Mouse (Mus musculus) brain, embryonic 14.5 days (tissue): ENCODE results near the gene Ak7. TPM values are rescaled to one million over a fixed set of nuclear protein-coding genes. Genes with fewer than 3 reads are reported as not detected.

ENCODE experiments used
- DNase-seq: peaks from one replicate; pipeline ENCODE4 v3.0.0-alpha.2; 2011; ENCODE audit warnings: low read depth
- CTCF ChIP-seq: fragments of 200-500 bp; IDR thresholded peaks from 2 replicates; pipeline ENCODE4 v1.5.1; 2012; ENCODE audit warnings: inconsistent platforms, mild to moderate bottlenecking, moderate library complexity, borderline replicate concordance; ENCODE audit not compliant: insufficient read depth, insufficient read length; ENCODE audit errors: extremely low read depth
- POLR2A ChIP-seq: fragments of 200-500 bp; IDR thresholded peaks from 2 replicates; pipeline ENCODE4 v1.6.1; 2012; ENCODE audit warnings: mild to moderate bottlenecking, inconsistent platforms, borderline replicate concordance; ENCODE audit not compliant: poor library complexity, insufficient read depth, insufficient read length, severe bottlenecking; ENCODE audit errors: extremely low read depth
- polyA plus RNA-seq: library from polyadenylated mRNA; depleted of rRNA; stranded (reverse); fragments of >200 nt; gene quantifications from 2 replicates; pipeline ENCODE4 v1.2.3, GENCODE M21; 2012; rRNA removed

Ak7 gene
- 1.7 and 3.6 TPM in 2 replicates for polyA plus RNA-seq

GRCm38 (mm10) chr12:105705799-105706487, at the start of gene Ak7:
Gene Ak7 (plus strand): TSS chr12:105705976.
- TF ChIP-seq POLR2A (no peak), CTCF (no peak)
- peak; percentile 50 for DNase-seq

- TF ChIP-seq POLR2A = no peak
- no peak for TF ChIP-seq CTCF
- no peak for DNase-seq
Measured at GRCm38 (mm10) chr12:105676274-105676673, 29.5 kb upstream of the Ak7 start.

GRCm38 (mm10) chr12:105678211-105678610, 27.6 kb upstream of the Ak7 start:
- DNase-seq = no peak
- no peak for TF ChIP-seq POLR2A
- no peak for TF ChIP-seq CTCF

- no peak for DNase-seq
- TF ChIP-seq POLR2A (no peak), CTCF (no peak)
Measured at GRCm38 (mm10) chr12:105678762-105679161, 27.0 kb upstream of the Ak7 start.

GRCm38 (mm10) chr12:105683933-105684901, 21.6 kb upstream of the Ak7 start, which contains the start of gene Gskip:
Gene Gskip (plus strand): TSS chr12:105684829.
- no peak for TF ChIP-seq POLR2A
- TF ChIP-seq CTCF = no peak
- DNase-seq = peak; percentile 60

GRCm38 (mm10) chr12:105685001-105685691, 20.6 kb upstream of the Ak7 start, which contains the start of gene Atg2b:
Gene Atg2b (minus strand): TSS chr12:105685211.
- DNase-seq = peak; percentile 99

GRCm38 (mm10) chr12:105686791-105687190, 19.0 kb upstream of the Ak7 start:
- no peak for DNase-seq
- TF ChIP-seq CTCF = no peak
- no peak for TF ChIP-seq POLR2A

More at GRCm38 (mm10) chr12:105685001-105685691, 20.6 kb upstream of the Ak7 start, which contains the start of gene Atg2b:
- TF ChIP-seq POLR2A = peak; percentile 60; the same call in 1 of the 2 replicates
- no peak for TF ChIP-seq CTCF

GRCm38 (mm10) chr12:105687416-105687815, 18.4 kb upstream of the Ak7 start:
- no peak for TF ChIP-seq CTCF
- no peak for TF ChIP-seq POLR2A
- no peak for DNase-seq

GRCm38 (mm10) chr12:105688546-105688945, 17.2 kb upstream of the Ak7 start:
- no peak for DNase-seq
- no peak for TF ChIP-seq CTCF
- TF ChIP-seq POLR2A = no peak

GRCm38 (mm10) chr12:105689435-105689834, 16.3 kb upstream of the Ak7 start:
- no peak for TF ChIP-seq CTCF
- TF ChIP-seq POLR2A = no peak

More at GRCm38 (mm10) chr12:105689435-105689834, 16.3 kb upstream of the Ak7 start:
- DNase-seq = no peak
